Mouse (Mus musculus): ENCODE measurements at regions not wholly inside any gene's neighbourhood (a gene's known extent, or its start where the extent isn't known, plus 50 kb on each side); places are given as distances from the start of the nearest gene placed in this dataset.

GRCm38 (mm10) chr4:83102893-83103292 lies 50.8 kb upstream of the Frem1 start:
- Histone ChIP-seq H3K4me2 (replicated peaks) (no peak overlapping the region), H3K27me3 (replicated peaks) (no peaks in the 10 kb centered on the region), H3K4me3 (replicated peaks) (no peak overlapping the region), H3K9me3 (no peaks in the 10 kb centered on the region), H3K36me3 (no peaks in the 10 kb centered on the region), H3K4me1 (replicated peaks) (peaks cover 4% of the 10 kb centered on the region; the same call in 1 of the 2 replicates), H3K9ac (no peak overlapping the region), H3K27ac (no peak overlapping the region)
- ATAC-seq: no peak
- WGBS: 92% methylated on average over 2 of the region's 2 CpGs

GRCm38 (mm10) chr4:83102022-83102421 lies 49.9 kb upstream of the Frem1 start:
- 53% methylated on average over 3 of the region's 3 CpGs for WGBS
- Histone ChIP-seq H3K27me3 (replicated peaks) (no peaks in the 10 kb centered on the region), H3K4me2 (replicated peaks) (no peak overlapping the region), H3K27ac (peak overlapping the region; percentile 48), H3K4me3 (replicated peaks) (no peak overlapping the region), H3K4me1 (replicated peaks) (peaks cover 4% of the 10 kb centered on the region; the same call in 1 of the 2 replicates), H3K36me3 (no peaks in the 10 kb centered on the region), H3K9me3 (no peaks in the 10 kb centered on the region), H3K9ac (no peak overlapping the region)
- ATAC-seq: no peak
